Mouse (Mus musculus): ENCODE data around the gene Card6. TPM values are rescaled to one million over a fixed set of nuclear protein-coding genes. Genes with fewer than 3 reads are reported as not detected.
"Not testable (repeated sequence)": the region's sequence is repeated elsewhere in the genome, so short reads cannot be mapped to it uniquely, and the experiment has no call there.

Gene Card6
- polyA plus RNA-seq, 1 experiment from 2014 or later, result 0.89 TPM

GRCm38 (mm10) chr15:5140357-5140756 lies 32.0 kb upstream of the Card6 start:
- no peaks in the 10 kb centered on the region for H3K36me3 ChIP-seq
- H3K27ac ChIP-seq, result no peak overlapping the region
- no peak overlapping the region for H3K4me3 ChIP-seq
- peaks cover 10% of the 10 kb centered on the region for H3K4me1 ChIP-seq (replicated peaks)
- DNase-seq (ENCODE audit: low spot score), result no peak
- no peaks in the 10 kb centered on the region for H3K9me3 ChIP-seq
- no peaks in the 10 kb centered on the region for H3K27me3 ChIP-seq (ENCODE audit: insufficient read depth, poor library complexity, severe bottlenecking)

GRCm38 (mm10) chr15:5139863-5140262 lies 31.5 kb upstream of the Card6 start:
- Histone ChIP-seq H3K9me3 (no peaks in the 10 kb centered on the region), H3K36me3 (no peaks in the 10 kb centered on the region), H3K27me3 (ENCODE audit: insufficient read depth, poor library complexity, severe bottlenecking) (no peaks in the 10 kb centered on the region), H3K4me1 (replicated peaks) (peaks cover 5% of the 10 kb centered on the region), H3K4me3 (no peak overlapping the region), H3K27ac (no peak overlapping the region)
- no peak for DNase-seq (ENCODE audit: low spot score)
- WGBS, result 92% methylated on average over 7 of the region's 7 CpGs

- Histone ChIP-seq H3K4me1 (replicated peaks) (peaks cover under 1% of the 10 kb centered on the region; the same call in 1 of the 2 replicates), H3K9me3 (no peaks in the 10 kb centered on the region), H3K4me3 (no peak overlapping the region), H3K36me3 (no peaks in the 10 kb centered on the region), H3K27ac (no peak overlapping the region), H3K27me3 (ENCODE audit: insufficient read depth, poor library complexity, severe bottlenecking) (no peaks in the 10 kb centered on the region)
- DNase-seq (ENCODE audit: low spot score), result no peak
- 90% methylated on average over 2 of the region's 2 CpGs for WGBS
Measured at GRCm38 (mm10) chr15:5139366-5139765, 31.0 kb upstream of the Card6 start.

- DNase-seq (ENCODE audit: low spot score), result no peak
- WGBS, result 86% methylated on average over 9 of the region's 9 CpGs
- no peaks in the 10 kb centered on the region for H3K9me3 ChIP-seq
- no peak overlapping the region for H3K27ac ChIP-seq
- H3K4me1 ChIP-seq (replicated peaks), result no peaks in the 10 kb centered on the region
- no peaks in the 10 kb centered on the region for H3K36me3 ChIP-seq
- H3K27me3 ChIP-seq (ENCODE audit: insufficient read depth, poor library complexity, severe bottlenecking), result no peaks in the 10 kb centered on the region
- no peak overlapping the region for H3K4me3 ChIP-seq
Measured at GRCm38 (mm10) chr15:5138021-5138856, 29.9 kb upstream of the Card6 start.

GRCm38 (mm10) chr15:5134945-5135483 lies 26.7 kb upstream of the Card6 start:
- Histone ChIP-seq H3K4me3 (no peak overlapping the region), H3K9me3 (no peaks in the 10 kb centered on the region), H3K27me3 (ENCODE audit: insufficient read depth, poor library complexity, severe bottlenecking) (no peaks in the 10 kb centered on the region), H3K4me1 (replicated peaks) (no peaks in the 10 kb centered on the region), H3K27ac (no peak overlapping the region), H3K36me3 (no peaks in the 10 kb centered on the region)
- no peak for DNase-seq (ENCODE audit: low spot score)
- WGBS, result 79% methylated on average over 8 of the region's 8 CpGs

GRCm38 (mm10) chr15:5134179-5134578 lies 25.8 kb upstream of the Card6 start:
- 77% methylated on average over 3 of the region's 3 CpGs for WGBS
- H3K27me3 ChIP-seq (ENCODE audit: insufficient read depth, poor library complexity, severe bottlenecking), result no peaks in the 10 kb centered on the region
- H3K4me3 ChIP-seq, result no peak overlapping the region
- no peak overlapping the region for H3K27ac ChIP-seq
- no peaks in the 10 kb centered on the region for H3K4me1 ChIP-seq (replicated peaks)
- no peaks in the 10 kb centered on the region for H3K9me3 ChIP-seq
- no peaks in the 10 kb centered on the region for H3K36me3 ChIP-seq
- DNase-seq (ENCODE audit: low spot score), result no peak

- no peak for DNase-seq (ENCODE audit: low spot score)
- no peak overlapping the region for H3K27ac ChIP-seq
- H3K4me1 ChIP-seq (replicated peaks), result no peaks in the 10 kb centered on the region
- no peaks in the 10 kb centered on the region for H3K27me3 ChIP-seq (ENCODE audit: insufficient read depth, poor library complexity, severe bottlenecking)
- no peaks in the 10 kb centered on the region for H3K9me3 ChIP-seq
- WGBS, result 61% methylated on average over 3 of the region's 3 CpGs
- H3K36me3 ChIP-seq, result no peaks in the 10 kb centered on the region
- H3K4me3 ChIP-seq, result no peak overlapping the region
Measured at GRCm38 (mm10) chr15:5133301-5133700, 25.0 kb upstream of the Card6 start.

GRCm38 (mm10) chr15:5130887-5131668 lies 22.7 kb upstream of the Card6 start:
- not testable (repeated sequence) for DNase-seq (ENCODE audit: low spot score); H3K36me3 ChIP-seq; H3K4me1 ChIP-seq (replicated peaks); H3K4me3 ChIP-seq; H3K27ac ChIP-seq; H3K27me3 ChIP-seq (ENCODE audit: insufficient read depth, poor library complexity, severe bottlenecking); H3K9me3 ChIP-seq
- 91% methylated on average over 14 of the region's 14 CpGs for WGBS

GRCm38 (mm10) chr15:5129111-5129805 lies 20.9 kb upstream of the Card6 start:
- Histone ChIP-seq H3K4me3 (no peak overlapping the region), H3K4me1 (replicated peaks) (no peaks in the 10 kb centered on the region), H3K36me3 (peaks cover 12% of the 10 kb centered on the region), H3K27me3 (ENCODE audit: insufficient read depth, poor library complexity, severe bottlenecking) (no peaks in the 10 kb centered on the region), H3K27ac (no peak overlapping the region), H3K9me3 (no peaks in the 10 kb centered on the region)
- 91% methylated on average over 12 of the region's 12 CpGs for WGBS
- DNase-seq (ENCODE audit: low spot score), result no peak

- Histone ChIP-seq H3K27me3 (ENCODE audit: insufficient read depth, poor library complexity, severe bottlenecking) (no peaks in the 10 kb centered on the region), H3K27ac (no peak overlapping the region), H3K36me3 (peaks cover 19% of the 10 kb centered on the region), H3K4me3 (no peak overlapping the region), H3K4me1 (replicated peaks) (no peaks in the 10 kb centered on the region), H3K9me3 (no peaks in the 10 kb centered on the region)
- WGBS, result 83% methylated on average over 5 of the region's 5 CpGs
- DNase-seq (ENCODE audit: low spot score), result no peak
Measured at GRCm38 (mm10) chr15:5128176-5128940, 20.0 kb upstream of the Card6 start.

GRCm38 (mm10) chr15:5127487-5127886 lies 19.1 kb upstream of the Card6 start:
- H3K27ac ChIP-seq, result no peak overlapping the region
- no peak overlapping the region for H3K4me3 ChIP-seq
- H3K4me1 ChIP-seq (replicated peaks), result no peaks in the 10 kb centered on the region
- no peaks in the 10 kb centered on the region for H3K27me3 ChIP-seq (ENCODE audit: insufficient read depth, poor library complexity, severe bottlenecking)
- peaks cover 27% of the 10 kb centered on the region for H3K36me3 ChIP-seq
- H3K9me3 ChIP-seq, result no peaks in the 10 kb centered on the region
- no peak for DNase-seq (ENCODE audit: low spot score)
- 91% methylated on average over 2 of the region's 2 CpGs for WGBS

- Histone ChIP-seq H3K27ac (no peak overlapping the region), H3K4me3 (no peak overlapping the region), H3K9me3 (no peaks in the 10 kb centered on the region), H3K4me1 (replicated peaks) (no peaks in the 10 kb centered on the region), H3K36me3 (peaks cover 38% of the 10 kb centered on the region), H3K27me3 (ENCODE audit: insufficient read depth, poor library complexity, severe bottlenecking) (no peaks in the 10 kb centered on the region)
- 78% methylated on average over 4 of the region's 4 CpGs for WGBS
- DNase-seq (ENCODE audit: low spot score), result no peak
Measured at GRCm38 (mm10) chr15:5126456-5126855, 18.1 kb upstream of the Card6 start.

Measured in hindbrain, embryonic 10.5 days (tissue).